Mouse (Mus musculus) naive thymus-derived CD4-positive, alpha-beta T cell, adult 2 months (primary cell): ENCODE data around the gene Synj2bp.
A peak's percentile ranks its signal among the peaks of the same experiment; 100 is the strongest.
"Not testable (repeated sequence)": the region's sequence is repeated elsewhere in the genome, so short reads cannot be mapped to it uniquely, and the experiment has no call there.

Experiments used
- DNase-seq: peaks from one replicate; pipeline ENCODE4 v3.0.0-alpha.2; 2011; ENCODE audit warnings: low read depth

Gene Synj2bp

GRCm38 (mm10) chr12:81532316-81533028 is at the start of gene Synj2bp, which contains the start of gene Gm20498:
Gene Synj2bp, minus strand, starts transcription at chr12:81532911.
Gene Gm20498, minus strand, starts transcription at chr12:81532905.
- peak; percentile 78 for DNase-seq

DNA sequence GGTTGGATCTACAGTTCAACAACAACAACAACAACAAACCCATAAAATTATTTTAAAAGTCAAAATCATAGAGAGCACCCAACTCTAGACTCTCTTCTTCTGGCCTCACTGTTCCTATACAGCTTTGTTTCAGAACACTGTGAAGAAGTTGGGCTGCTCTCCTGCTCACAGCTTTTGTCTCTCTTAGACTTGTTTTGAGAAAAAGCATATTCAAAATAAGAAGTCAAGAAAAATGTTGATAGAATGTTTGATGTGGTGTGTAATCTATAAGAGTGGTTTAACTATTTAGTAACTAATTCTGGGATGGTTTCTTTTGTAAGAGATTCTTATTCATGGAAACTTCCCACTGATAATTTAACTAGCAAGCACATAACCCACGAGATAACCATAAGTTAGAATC is 35.7 kb upstream of the Synj2bp start, which contains the start of gene Adam21:
Adam21 (minus strand) TSS at position 101 of the 400 bp plus-strand sequence.
- no peak for DNase-seq

GRCm38 (mm10) chr12:81567931-81568330 is 35.2 kb upstream of the Synj2bp start:
- DNase-seq: no peak

DNA sequence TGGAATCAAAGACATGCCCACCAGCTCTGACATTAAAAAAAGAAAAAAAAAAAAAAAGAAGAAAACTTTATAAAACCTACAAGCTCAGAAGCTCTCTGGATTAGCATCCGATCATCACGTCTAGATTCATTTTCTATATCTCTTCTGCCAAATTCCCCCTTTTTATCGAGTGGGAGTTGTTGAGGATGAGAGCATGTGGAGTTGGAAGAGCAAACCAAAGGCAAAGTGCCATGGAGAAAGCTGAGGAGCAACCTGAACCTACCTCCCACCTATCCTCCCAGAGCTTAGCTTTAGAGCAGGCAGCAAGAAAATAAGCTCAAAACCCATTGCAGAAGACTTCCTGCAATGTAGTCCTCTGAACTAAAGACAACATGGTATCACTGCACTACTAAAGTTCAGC is 31.5 kb upstream of the Synj2bp start:
- DNase-seq: no peak

DNA sequence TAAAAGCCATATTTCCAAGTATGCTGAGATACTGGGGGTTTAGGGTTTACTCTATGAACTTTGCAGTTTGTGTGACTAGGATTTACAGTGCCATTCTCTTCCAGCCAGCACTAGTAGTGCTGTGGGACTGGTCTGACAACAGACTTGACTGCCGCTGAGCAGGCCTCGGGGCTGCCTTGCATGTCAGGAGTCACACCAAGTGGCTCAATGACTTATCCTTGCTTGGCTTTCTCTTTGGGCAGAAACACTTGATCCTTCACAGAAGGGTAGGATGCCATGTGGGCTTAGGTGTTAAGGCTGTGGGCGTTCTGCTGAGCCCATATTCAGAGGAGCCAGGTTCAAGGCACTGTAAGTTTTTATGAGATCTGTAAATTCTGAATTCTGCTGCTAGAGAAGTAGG is 16.6 kb upstream of the Synj2bp start:
- DNase-seq: no peak

DNA sequence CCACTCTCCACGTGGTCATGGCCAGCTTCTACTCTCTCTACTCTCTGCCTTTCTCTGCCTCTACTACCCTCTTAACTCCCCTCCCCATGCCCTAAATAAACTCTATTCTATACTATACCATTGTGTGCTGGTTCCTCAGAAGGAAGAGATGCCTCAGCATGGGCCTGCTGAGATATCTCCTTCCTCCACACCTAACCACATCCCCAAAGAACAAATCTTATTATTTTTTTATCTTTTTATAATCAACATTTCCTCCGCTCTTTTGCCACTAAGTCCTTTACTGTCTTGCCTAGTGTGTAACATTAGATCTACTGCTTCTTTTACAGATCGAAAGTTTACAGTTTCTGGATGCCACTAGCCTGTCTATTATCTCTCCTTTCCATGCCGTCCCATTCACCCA is 14.5 kb upstream of the Synj2bp start:
- DNase-seq: no peak

DNA sequence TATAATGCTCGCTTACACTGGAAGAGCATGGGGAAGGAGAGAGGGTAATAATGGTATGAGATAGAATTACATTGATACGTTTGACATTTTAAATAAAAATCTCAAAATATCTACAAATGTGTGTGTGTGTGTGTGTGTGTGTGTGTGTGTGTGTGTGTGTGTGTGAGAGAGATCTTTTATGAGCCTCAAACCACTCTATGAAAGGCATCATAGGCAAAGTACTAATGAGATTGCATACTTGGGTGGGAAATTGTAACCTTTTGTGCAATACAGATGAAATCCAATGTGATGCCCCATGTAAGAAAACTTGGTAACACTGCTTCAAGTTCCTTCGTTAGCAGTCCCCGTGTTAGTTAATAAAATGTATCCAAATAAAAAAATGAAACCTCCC is 313 bp upstream of the Synj2bp start:
- no peak for DNase-seq

DNA sequence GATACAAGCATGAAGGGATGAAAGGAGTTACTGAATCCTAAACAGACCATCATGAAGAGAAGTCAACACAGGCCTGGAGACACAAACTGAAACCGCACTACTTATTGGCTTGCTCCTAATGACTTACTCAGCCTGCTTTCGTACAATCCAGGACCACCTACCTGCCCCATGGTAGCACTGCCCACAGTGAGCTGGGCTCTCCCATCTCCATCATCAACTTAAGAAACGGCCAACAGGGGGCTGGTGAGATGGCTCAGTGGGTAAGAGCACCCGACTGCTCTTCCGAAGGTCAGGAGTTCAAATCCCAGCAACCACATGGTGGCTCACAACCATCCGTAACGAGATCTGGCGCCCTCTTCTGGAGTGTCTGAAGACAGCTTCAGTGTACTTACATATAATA is 2.1 kb downstream of the Synj2bp start:
- DNase-seq: peak; percentile 15

- DNase-seq: not testable (repeated sequence)
These were observed 35.8 kb downstream of the Synj2bp start for GRCm38 (mm10) chr12:81496906-81497305.

DNA sequence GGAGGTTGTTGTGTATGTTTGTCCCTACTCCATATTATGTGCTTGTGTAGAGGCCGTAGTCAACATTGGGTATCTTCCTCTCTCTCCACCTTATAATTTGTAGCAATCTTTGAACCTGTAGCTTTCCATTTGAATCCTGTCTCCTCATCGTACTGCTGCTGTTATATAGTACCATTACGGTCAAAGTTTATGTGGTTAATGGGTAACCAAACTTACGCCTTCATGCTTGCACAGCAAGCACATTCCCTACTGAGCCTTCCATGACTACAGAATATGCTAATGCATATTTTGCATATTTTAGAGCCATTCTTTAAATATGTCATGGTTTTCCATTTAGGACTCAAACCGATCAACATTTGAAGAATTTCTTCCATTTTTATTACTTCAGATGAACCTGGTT is 42.2 kb downstream of the Synj2bp start:
- DNase-seq: no peak

DNA sequence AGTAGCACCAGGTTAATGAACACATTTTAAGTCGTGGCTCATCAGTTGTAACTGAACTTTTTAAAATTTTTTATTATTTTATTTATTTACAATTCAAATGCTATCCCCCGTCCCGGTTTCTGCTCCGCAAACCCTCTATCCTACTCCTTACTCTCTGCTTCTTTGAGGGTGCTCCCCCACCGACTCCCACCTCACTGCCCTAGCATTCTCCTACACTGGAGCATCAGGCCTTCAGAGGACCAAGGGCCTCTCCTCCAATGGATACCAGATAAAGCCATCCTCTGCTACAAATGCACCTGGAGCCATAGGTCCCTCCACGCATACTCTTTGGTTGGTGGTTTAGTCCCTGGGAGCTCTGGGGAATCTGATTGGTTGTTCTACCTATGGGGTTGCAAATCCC is 47.4 kb downstream of the Synj2bp start:
- peak; percentile 7 for DNase-seq

- peak; percentile 90 for DNase-seq
These were observed 48.0 kb downstream of the Synj2bp start, which contains the start of gene Cox16 for GRCm38 (mm10) chr12:81484727-81485191. Gene Cox16, minus strand, starts transcription at chr12:81485127.

- no peak for DNase-seq
These were observed 48.5 kb downstream of the Synj2bp start for GRCm38 (mm10) chr12:81484212-81484611.

GRCm38 (mm10) chr12:81483656-81484055 is 49.1 kb downstream of the Synj2bp start:
- DNase-seq: peak; percentile 56

- not testable (repeated sequence) for DNase-seq
These were observed 73.7 kb downstream of the Synj2bp start for GRCm38 (mm10) chr12:81459051-81459450.
